Mouse (Mus musculus) lung, adult 2 months (tissue): Measurements from ENCODE around the gene Neurod2. TPM values are rescaled to one million over a fixed set of nuclear protein-coding genes. Genes with fewer than 3 reads are reported as not detected.

Experiments used
- DNase-seq: peaks from one replicate; pipeline ENCODE4 v3.0.0; 2022
- H3K4me1 ChIP-seq: fragments of 200-500 bp; 2 replicates; pipeline ENCODE4 v1.6.1; 2011; ENCODE audit warnings: low read length; ENCODE audit not compliant: control insufficient read depth, insufficient read depth
- H3K4me3 ChIP-seq: fragments of 200-500 bp; replicated peaks from 2 replicates; pipeline ENCODE3; 2011; ENCODE audit warnings: low read depth, mild to moderate bottlenecking, control low read depth, low read length; ENCODE audit errors: extremely low read depth
- CTCF ChIP-seq: fragments of 200-500 bp; IDR thresholded peaks from 2 replicates; pipeline ENCODE4 v1.5.1; 2011; ENCODE audit warnings: mild to moderate bottlenecking, low read length, control low read depth; ENCODE audit not compliant: insufficient read depth
- POLR2A ChIP-seq: fragments of 200-500 bp; IDR thresholded peaks from 2 replicates; pipeline ENCODE4 v1.6.1; 2011; ENCODE audit warnings: low read depth, mild to moderate bottlenecking, control low read depth, low read length, borderline replicate concordance; ENCODE audit errors: extremely low read depth
- WGBS: fragments of 180-500 bp; shearing (Covaris S2); methylation state at CpG from one replicate; pipeline ENCODE4 v1.1.7; 2018; 5-methylcytosine and 5-hydroxymethylcytosine counted together
- polyA plus RNA-seq: library from polyadenylated mRNA; depleted of rRNA; stranded (reverse); fragments of >200 nt; gene quantifications from 2 replicates; pipeline ENCODE4 v1.2.3, GENCODE M21; 2012; rRNA removed

The Neurod2 gene
- polyA plus RNA-seq, 1 experiment = not detected

DNA sequence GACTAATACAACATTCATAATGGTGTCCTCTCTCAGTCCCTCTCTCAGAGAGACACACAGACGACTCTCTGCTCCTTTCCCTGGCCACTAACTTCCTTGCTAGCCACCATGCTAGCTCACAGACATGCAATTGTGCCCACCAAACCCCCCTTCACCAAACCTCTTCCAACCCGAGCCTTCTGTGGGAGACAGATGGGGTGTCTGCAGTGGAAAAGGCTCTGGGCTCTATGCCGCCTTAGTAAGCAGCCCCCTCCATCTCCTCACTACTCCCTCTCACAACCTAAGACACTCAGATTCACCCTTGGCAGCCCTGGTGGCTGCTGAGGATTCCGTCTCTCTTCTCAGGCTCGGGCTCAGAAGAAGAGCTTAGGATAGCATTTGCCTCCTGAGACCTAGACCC is 41.9 kb downstream of the Neurod2 start:
- Histone ChIP-seq H3K4me1 (no peaks in the 10 kb centered on the region), H3K4me3 (no peak overlapping the region)
- 46% methylated on average over 5 of the region's 5 CpGs for WGBS
- DNase-seq = no peak
- no peak for TF ChIP-seq CTCF
- no peak for TF ChIP-seq POLR2A

DNA sequence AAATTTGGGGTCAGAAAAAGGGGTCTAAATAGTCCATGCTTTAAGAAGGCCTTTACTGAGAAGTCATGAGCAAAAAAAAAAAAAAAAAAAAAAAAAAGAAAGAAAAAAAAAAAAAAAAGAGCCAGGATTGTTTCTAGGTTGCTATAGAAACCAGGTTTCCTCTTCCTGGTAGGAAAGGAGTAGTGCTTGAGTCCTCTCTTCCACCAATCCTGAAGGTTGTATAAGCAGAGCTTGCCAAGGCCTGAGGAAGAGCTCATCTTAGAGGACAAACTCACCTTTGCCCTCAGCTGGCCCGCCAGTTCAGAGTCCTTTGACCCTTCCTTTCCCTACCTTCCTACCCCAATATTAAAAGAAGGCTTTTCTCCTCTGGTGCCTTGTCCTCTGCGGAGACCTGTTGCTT is 44.1 kb downstream of the Neurod2 start:
- H3K4me3 ChIP-seq = no peak overlapping the region
- DNase-seq = no peak
- H3K4me1 ChIP-seq = no peaks in the 10 kb centered on the region
- TF ChIP-seq POLR2A = no peak
- TF ChIP-seq CTCF = no peak
- 57% methylated on average over 2 of the region's 2 CpGs for WGBS

DNA sequence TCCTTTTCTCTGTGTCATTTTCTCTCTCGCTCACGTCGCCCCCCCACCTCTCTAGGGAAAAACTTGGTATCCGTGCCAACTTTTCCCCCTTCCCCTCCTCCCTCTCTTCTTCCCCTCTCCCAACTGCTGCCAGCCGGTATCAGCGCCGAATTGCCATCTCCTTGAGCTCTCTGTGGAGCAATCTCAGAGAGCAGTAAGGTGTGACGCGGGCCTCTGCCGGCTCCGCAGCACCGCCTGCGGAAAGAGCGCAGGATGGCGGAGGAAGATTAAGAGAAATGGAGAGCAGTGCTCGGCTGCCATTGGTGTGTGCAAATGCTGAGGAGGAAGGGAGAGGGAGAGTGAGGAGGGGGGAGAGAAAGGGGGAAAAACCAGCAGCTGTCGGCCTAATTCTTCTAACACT is 45.2 kb downstream of the Neurod2 start:
- no peak for DNase-seq
- Histone ChIP-seq H3K4me1 (no peaks in the 10 kb centered on the region), H3K4me3 (no peak overlapping the region)
- 5% methylated on average over 14 of the region's 17 CpGs for WGBS
- TF ChIP-seq POLR2A (no peak), CTCF (no peak)

DNA sequence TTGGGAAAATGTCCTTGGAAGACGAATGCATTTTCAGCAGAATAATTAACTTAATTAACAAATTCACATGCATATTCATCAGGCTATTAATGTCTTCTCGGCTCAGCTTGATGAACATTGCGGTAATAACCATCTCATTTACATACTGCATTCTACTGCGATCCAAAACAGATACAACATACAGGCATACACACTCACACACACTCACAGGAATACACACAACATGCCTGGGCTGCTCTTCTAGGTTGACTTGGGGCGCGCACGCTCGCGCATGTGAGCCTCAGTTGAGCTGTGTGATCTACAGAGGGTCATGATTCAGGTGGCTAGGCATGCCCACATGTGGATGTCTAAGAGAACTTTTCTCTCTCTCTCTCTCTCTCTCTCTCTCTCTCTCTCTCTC is 45.7 kb downstream of the Neurod2 start:
- H3K4me3 ChIP-seq = no peak overlapping the region
- 38% methylated on average over 9 of the region's 9 CpGs for WGBS
- no peak for DNase-seq
- TF ChIP-seq POLR2A (no peak), CTCF (no peak)
- no peaks in the 10 kb centered on the region for H3K4me1 ChIP-seq

Other genes starting within 250 kb of the Neurod2 start
- gene Fbxl20, start 179.2 kb downstream of the Neurod2 start, polyA plus RNA-seq = 16.8 and 20.3 TPM in 2 replicates
- 9.0 and 13.7 TPM in 2 replicates for gene Med1, start 136.4 kb downstream of the Neurod2 start, polyA plus RNA-seq
- gene Cdk12, start 126.6 kb downstream of the Neurod2 start, polyA plus RNA-seq = 12.3 and 13.9 TPM in 2 replicates
- 20.0 and 22.1 TPM in 2 replicates for gene Ppp1r1b, start 18.8 kb upstream of the Neurod2 start, polyA plus RNA-seq
- gene Stard3, start 28.7 kb upstream of the Neurod2 start, polyA plus RNA-seq = 131 and 143 TPM in 2 replicates
- 73.7 and 136 TPM in 2 replicates for gene Tcap, start 54.2 kb upstream of the Neurod2 start, polyA plus RNA-seq
- gene Pnmt, start 56.8 kb upstream of the Neurod2 start, polyA plus RNA-seq = 2.0 and 3.5 TPM in 2 replicates
- 26.6 and 28.1 TPM in 2 replicates for gene Pgap3, start 70.8 kb upstream of the Neurod2 start, polyA plus RNA-seq
- 31.7 and 33.8 TPM in 2 replicates for gene Erbb2, start 82.8 kb upstream of the Neurod2 start, polyA plus RNA-seq
- 44.8 and 58.0 TPM in 2 replicates for gene Mien1, start 109.3 kb upstream of the Neurod2 start, polyA plus RNA-seq
- 48.0 and 48.9 TPM in 2 replicates for gene Grb7, start 116.7 kb upstream of the Neurod2 start, polyA plus RNA-seq
- 6.4 and 10.1 TPM in 2 replicates for gene Ikzf3, start 216.4 kb upstream of the Neurod2 start, polyA plus RNA-seq
- gene Zpbp2, start 221.4 kb upstream of the Neurod2 start, polyA plus RNA-seq = 0.34 TPM in 1 of 2 replicates, not detected in the other